15 mouse cellular contexts compared by ENCODE assay signal in genomic region chr11:45892861-45893360, GRCm38 (mm10).
"Had no signal": no experiment of that assay in that cellular context is flagged by ENCODE, and none has a peak within 500 bp of the region (broad histone marks: within the 10 kb centered on the region; RNA-seq: fewer than 3 reads in every experiment).

No protein-coding gene starts in this region.

- H3K9ac ChIP-seq: neural tube, embryonic 15.5 days; stomach, embryonic 15.5 days had no signal

- H3K9me3 ChIP-seq: neural tube, embryonic 15.5 days; stomach, embryonic 15.5 days had no signal

- H3K4me1 ChIP-seq: neural tube, embryonic 15.5 days; stomach, embryonic 15.5 days had no signal

- DNase-seq: retina, postnatal 1 day; right cerebral cortex, adult 18-20 months; right cerebral cortex, postnatal 14 days; right cerebral cortex, postnatal 25 days; right cerebral cortex, postnatal 4 days; spleen, adult 18-20 months; thymus, adult 18-20 months; thymus, adult 2 months; thymus, postnatal 14 days; thymus, postnatal 25 days; thymus, postnatal 36 days; thymus, postnatal 4 days had no signal

- H3K27me3 ChIP-seq: neural tube, embryonic 15.5 days; stomach, embryonic 15.5 days had no signal

- H3K4me3 ChIP-seq: neural tube, embryonic 15.5 days; stomach, embryonic 15.5 days had no signal

- H3K27ac ChIP-seq: neural tube, embryonic 15.5 days; stomach, embryonic 15.5 days; stomach, postnatal 0 days had no signal

- H3K4me2 ChIP-seq: neural tube, embryonic 15.5 days; stomach, embryonic 15.5 days had no signal
